Mouse (Mus musculus) MEL (cell line): ENCODE data around the gene C1rl. TPM values are rescaled to one million over a fixed set of nuclear protein-coding genes. Genes with fewer than 3 reads are reported as not detected.
"Not testable (repeated sequence)": the region's sequence is repeated elsewhere in the genome, so short reads cannot be mapped to it uniquely, and the experiment has no call there.

Experiments
- DNase-seq: peaks from one replicate; pipeline ENCODE4 v3.0.0; 2011; ENCODE audit warnings: low read depth, low spot score
- H3K27ac ChIP-seq: 2 replicates; pipeline ENCODE4 v1.5.1; 2012; ENCODE audit warnings: low read depth, mild to moderate bottlenecking, control low read depth, low read length, moderate library complexity; ENCODE audit not compliant: control insufficient read depth
- H3K27me3 ChIP-seq, 2 experiments: fragments of 150-350 bp in 1 of 2; sonication (generic) in 1 of 2; 2 replicates each; pipeline ENCODE4 v1.6.1; 2012; ENCODE audit warnings: low read length in 2 of 2, mild to moderate bottlenecking in 2 of 2, improper control_type of control experiment in 1 of 2, moderate library complexity in 1 of 2; ENCODE audit not compliant: insufficient read depth in 2 of 2, control insufficient read depth in 1 of 2
- H3K36me3 ChIP-seq, 2 experiments: 2 replicates each; pipeline ENCODE4 v1.6.1; 2012 to 2014; ENCODE audit warnings: low read length in 2 of 2, improper control_type of control experiment in 1 of 2, inconsistent platforms in 1 of 2, mild to moderate bottlenecking in 1 of 2; ENCODE audit not compliant: insufficient read depth in 2 of 2, control insufficient read depth in 1 of 2
- H3K4me1 ChIP-seq, 2 experiments: fragments of 150-350 bp in 1 of 2; sonication (generic) in 1 of 2; 2 replicates each; pipeline ENCODE4 v1.6.1; 2012; ENCODE audit warnings: low read length in 2 of 2, improper control_type of control experiment in 1 of 2, mild to moderate bottlenecking in 1 of 2; ENCODE audit not compliant: insufficient read depth in 2 of 2, control insufficient read depth in 1 of 2
- H3K4me3 ChIP-seq, 2 experiments: fragments of 150-350 bp in 1 of 2; sonication (generic) in 1 of 2; 2 replicates each; pipeline ENCODE4 v1.5.1; 2012; ENCODE audit warnings: low read depth in 2 of 2, low read length in 2 of 2, mild to moderate bottlenecking in 2 of 2, moderate library complexity in 2 of 2, control low read depth in 1 of 2, improper control_type of control experiment in 1 of 2; ENCODE audit not compliant: control insufficient read depth in 1 of 2, insufficient read depth in 1 of 2
- H3K79me2 ChIP-seq: 2 replicates; pipeline ENCODE4 v1.6.1; 2012; ENCODE audit warnings: mild to moderate bottlenecking, low read length, moderate library complexity; ENCODE audit not compliant: control insufficient read depth, poor library complexity, insufficient read depth
- H3K9ac ChIP-seq: 2 replicates; pipeline ENCODE4 v1.6.1; 2012; ENCODE audit warnings: low read depth, mild to moderate bottlenecking, control low read depth, low read length, moderate library complexity; ENCODE audit not compliant: control insufficient read depth, poor library complexity, severe bottlenecking
- H3K9me3 ChIP-seq: fragments of 150-350 bp; sonication (generic); replicated peaks from 2 replicates; pipeline ENCODE4 v1.6.1; 2012; ENCODE audit warnings: mild to moderate bottlenecking, low read length, improper control_type of control experiment, moderate library complexity; ENCODE audit not compliant: insufficient read depth
- CHD2 ChIP-seq: IDR thresholded peaks from 2 replicates; pipeline ENCODE4 v1.6.1; 2011; ENCODE audit warnings: low read length, improper control_type of control experiment
- ELF1 ChIP-seq: IDR thresholded peaks from 2 replicates; pipeline ENCODE4 v1.6.1; 2014; ENCODE audit warnings: low read depth, mild to moderate bottlenecking, inconsistent platforms, low read length, improper control_type of control experiment, moderate library complexity
- ETS1 ChIP-seq: IDR thresholded peaks from 2 replicates; pipeline ENCODE4 v1.6.1; 2012; ENCODE audit warnings: low read depth, mild to moderate bottlenecking, inconsistent platforms, low read length, improper control_type of control experiment, moderate library complexity
- HCFC1 ChIP-seq: IDR thresholded peaks from 2 replicates; pipeline ENCODE4 v1.6.1; 2012; ENCODE audit warnings: low read depth, mild to moderate bottlenecking, inconsistent platforms, low read length, improper control_type of control experiment, moderate library complexity
- JUND ChIP-seq: IDR thresholded peaks from 2 replicates; pipeline ENCODE4 v1.6.1; 2011; ENCODE audit warnings: low read depth, mild to moderate bottlenecking, improper control_type of control experiment, low read length
- KAT2A ChIP-seq: conservative IDR thresholded peaks from 2 replicates; pipeline ENCODE4 v1.6.1; 2012; ENCODE audit warnings: low read depth, low read length, improper control_type of control experiment, inconsistent platforms
- MAFK ChIP-seq: IDR thresholded peaks from 2 replicates; pipeline ENCODE4 v1.6.1; 2011; ENCODE audit warnings: low read depth, mild to moderate bottlenecking, low read length, improper control_type of control experiment, borderline replicate concordance
- MAX ChIP-seq: IDR thresholded peaks from 2 replicates; pipeline ENCODE4 v1.6.1; 2011; ENCODE audit warnings: low read length, improper control_type of control experiment
- MEF2A ChIP-seq: IDR thresholded peaks from 2 replicates; pipeline ENCODE4 v1.6.1; 2014; ENCODE audit warnings: low read depth, mild to moderate bottlenecking, inconsistent platforms, low read length, improper control_type of control experiment; ENCODE audit not compliant: poor library complexity, insufficient replicate concordance, severe bottlenecking; ENCODE audit errors: extremely low read depth
- MXI1 ChIP-seq: IDR thresholded peaks from 2 replicates; pipeline ENCODE4 v1.6.1; 2011; ENCODE audit warnings: mild to moderate bottlenecking, low read depth, low read length, improper control_type of control experiment
- MYB ChIP-seq: IDR thresholded peaks from 2 replicates; pipeline ENCODE4 v1.6.1; 2011; ENCODE audit warnings: mild to moderate bottlenecking, low read depth, low read length, improper control_type of control experiment
- NELFE ChIP-seq: IDR thresholded peaks from 2 replicates; pipeline ENCODE4 v1.6.1; 2011; ENCODE audit warnings: low read depth, low read length, improper control_type of control experiment
- POLR2AphosphoS2 ChIP-seq: IDR thresholded peaks from 2 replicates; pipeline ENCODE4 v1.6.1; 2011; ENCODE audit warnings: low read length, improper control_type of control experiment
- RAD21 ChIP-seq: IDR thresholded peaks from 2 replicates; pipeline ENCODE4 v1.6.1; 2011; ENCODE audit warnings: mild to moderate bottlenecking, low read depth, low read length, improper control_type of control experiment
- RCOR1 ChIP-seq: IDR thresholded peaks from 2 replicates; pipeline ENCODE4 v1.6.1; 2012; ENCODE audit warnings: low read depth, mild to moderate bottlenecking, inconsistent platforms, low read length, improper control_type of control experiment
- SIN3A ChIP-seq: IDR thresholded peaks from 2 replicates; pipeline ENCODE4 v1.6.1; 2012; ENCODE audit warnings: low read length, improper control_type of control experiment, inconsistent platforms
- TAL1 ChIP-seq: IDR thresholded peaks from 2 replicates; pipeline ENCODE4 v1.6.1; 2012; ENCODE audit warnings: mild to moderate bottlenecking, inconsistent platforms, low read length, moderate library complexity, mixed read lengths
- ZC3H11A ChIP-seq: IDR thresholded peaks from 2 replicates; pipeline ENCODE4 v1.6.1; 2012; ENCODE audit warnings: low read depth, mild to moderate bottlenecking, inconsistent platforms, low read length, improper control_type of control experiment
- ZMIZ1 ChIP-seq: IDR thresholded peaks from 2 replicates; pipeline ENCODE4 v1.6.1; 2012; ENCODE audit warnings: low read depth, mild to moderate bottlenecking, inconsistent platforms, low read length, improper control_type of control experiment, moderate library complexity
- ZNF384 ChIP-seq: IDR thresholded peaks from 2 replicates; pipeline ENCODE4 v1.6.1; 2012; ENCODE audit warnings: low read depth, mild to moderate bottlenecking, inconsistent platforms, low read length, improper control_type of control experiment
- polyA plus RNA-seq, 2 experiments: library from polyadenylated mRNA; stranded (reverse) in 1 of 2; unstranded in 1 of 2; fragments of >175 nt in 1 of 2; fragments of >200 nt in 1 of 2; gene quantifications; 2 replicates each; pipeline versions ENCODE4 v1.2.1 to v1.2.4; 2012; ENCODE audit warnings: low replicate concordance in 2 of 2, low read depth in 1 of 2; ENCODE audit not compliant: insufficient read length in 2 of 2, insufficient read depth in 1 of 2, missing spikeins in 1 of 2
- total RNA-seq: library from RNA; depleted of rRNA; stranded (reverse); fragments of 300-350 nt; gene quantifications from 2 replicates; pipeline ENCODE4 v1.2.3, GENCODE M21; 2012

Gene C1rl
- total and polyA plus RNA-seq, 3 experiments = 1.2 to 2.6 TPM; not detected in 1

DNA sequence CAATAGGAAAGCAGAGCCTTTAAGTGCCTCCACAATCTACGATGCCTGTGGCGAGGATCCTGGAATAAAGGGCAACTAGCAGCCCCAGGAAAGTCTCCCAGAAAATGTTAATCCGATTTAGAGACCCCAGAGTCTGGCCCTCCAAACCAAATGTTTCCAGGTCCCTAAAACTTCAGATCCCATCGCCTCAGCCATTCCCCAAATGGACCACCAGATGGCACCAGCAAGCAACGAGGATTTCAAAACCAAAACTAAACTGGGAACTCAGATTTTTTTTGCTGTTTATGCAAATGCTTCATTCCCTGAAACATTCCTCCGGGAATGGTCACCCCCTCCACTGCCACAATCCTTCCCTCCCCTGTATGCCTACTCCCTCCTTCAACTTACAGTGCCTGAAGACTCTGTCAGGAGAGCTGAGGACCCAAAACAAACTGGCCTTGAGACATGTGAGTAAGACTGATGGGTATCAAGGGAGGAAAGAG lies 19.5 kb downstream of the C1rl start, which contains the start of gene C1ra (continued):
- no peak for TF ChIP-seq MAFK
- TF ChIP-seq, all 39 proteins: peak for 8

DNA sequence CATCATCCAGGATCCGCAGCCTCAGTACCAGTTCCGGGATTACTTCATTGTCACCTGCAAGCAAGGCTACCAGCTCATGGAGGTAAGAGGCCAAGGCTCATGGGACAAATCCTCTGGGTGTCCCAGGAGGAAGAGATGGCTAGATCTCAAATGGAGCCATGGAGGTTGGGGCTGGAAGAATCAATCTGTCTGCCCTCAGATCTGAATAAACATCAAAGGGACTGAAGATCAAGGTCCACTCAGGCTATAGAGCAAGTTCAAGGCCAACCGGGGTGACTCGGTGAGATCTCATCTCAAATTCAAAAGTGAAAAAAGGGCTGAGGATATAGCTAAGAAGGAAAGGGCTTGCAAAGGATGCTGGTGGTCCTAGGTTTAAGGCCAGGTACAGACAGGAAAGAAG lies 24.8 kb downstream of the C1rl start:
- H3K9me3 ChIP-seq, H3K4me1 ChIP-seq, H3K9ac ChIP-seq, H3K79me2 ChIP-seq, H3K36me3 ChIP-seq, DNase-seq, H3K27ac ChIP-seq, H3K4me3 ChIP-seq, H3K27me3 ChIP-seq: not testable (repeated sequence)

DNA sequence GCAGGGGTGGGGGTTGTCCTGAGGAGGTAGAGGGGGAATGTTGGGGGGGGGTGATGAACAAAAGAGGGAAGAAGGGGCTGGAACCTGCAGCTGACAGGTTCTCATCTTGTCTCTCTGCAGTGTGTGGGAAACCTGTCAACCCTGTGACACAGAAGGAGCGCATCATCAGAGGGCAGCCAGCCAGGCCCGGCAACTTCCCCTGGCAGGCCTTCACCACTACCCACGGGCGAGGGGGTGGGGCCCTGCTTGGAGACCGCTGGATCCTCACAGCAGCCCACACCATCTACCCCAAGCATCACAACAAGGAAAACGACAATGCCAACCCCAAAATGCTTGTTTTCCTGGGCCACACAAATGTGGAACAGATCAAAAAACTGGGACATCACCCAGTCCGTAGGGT lies 29.2 kb downstream of the C1rl start:
- H3K9ac ChIP-seq, H3K27me3 ChIP-seq, H3K27ac ChIP-seq, H3K9me3 ChIP-seq, H3K4me1 ChIP-seq, H3K36me3 ChIP-seq, H3K4me3 ChIP-seq, H3K79me2 ChIP-seq: not testable (repeated sequence)
- peak; percentile 23 for DNase-seq

- Histone ChIP-seq H3K79me2 (no peaks in the 10 kb centered on the region), H3K4me3 (no peak overlapping the region), H3K27ac (no peak overlapping the region), H3K9ac (no peak overlapping the region), H3K36me3 (no peaks in the 10 kb centered on the region), H3K4me1 (no peaks in the 10 kb centered on the region), H3K9me3 (no peaks in the 10 kb centered on the region), H3K27me3 (no peaks in the 10 kb centered on the region)
- DNase-seq = no peak
- TF ChIP-seq RAD21 (no peak), KAT2A (no peak), ZMIZ1 (no peak)
Measured at GRCm38 (mm10) chr6:124527881-124528280, 35.0 kb downstream of the C1rl start.

- no peak for TF ChIP-seq MXI1
- TF ChIP-seq ETS1 = no peak
- TF ChIP-seq HCFC1 = no peak
- no peak for TF ChIP-seq TAL1
- TF ChIP-seq ZNF384 = no peak
- TF ChIP-seq POLR2AphosphoS2 = no peak
- TF ChIP-seq JUND = no peak
- TF ChIP-seq ELF1 = no peak
- no peak for TF ChIP-seq CHD2
- no peak for TF ChIP-seq RCOR1
- TF ChIP-seq MAX = no peak
- no peak for TF ChIP-seq SIN3A
- no peak for TF ChIP-seq NELFE
- no peak for TF ChIP-seq ZC3H11A
- TF ChIP-seq MYB = no peak
- no peak for TF ChIP-seq MEF2A
- Histone ChIP-seq H3K9me3 (no peaks in the 10 kb centered on the region), H3K79me2 (no peaks in the 10 kb centered on the region), H3K4me3 (no peak overlapping the region), H3K9ac (no peak overlapping the region), H3K27ac (no peak overlapping the region), H3K4me1 (peaks cover 0 to 7% of the 10 kb centered on the region in 2 experiments; a peak in 2 of 4 replicates), H3K27me3 (no peaks in the 10 kb centered on the region), H3K36me3 (peaks cover 0 to 4% of the 10 kb centered on the region in 2 experiments; a peak in 2 of 4 replicates)
- no peak for DNase-seq
Measured at GRCm38 (mm10) chr6:124531077-124531476, 38.2 kb downstream of the C1rl start.
